Mouse (Mus musculus): Measurements from ENCODE around the gene Olfr672.
"Not testable (repeated sequence)": the region's sequence is repeated elsewhere in the genome, so short reads cannot be mapped to it uniquely, and the experiment has no call there.

The Olfr672 gene

DNA sequence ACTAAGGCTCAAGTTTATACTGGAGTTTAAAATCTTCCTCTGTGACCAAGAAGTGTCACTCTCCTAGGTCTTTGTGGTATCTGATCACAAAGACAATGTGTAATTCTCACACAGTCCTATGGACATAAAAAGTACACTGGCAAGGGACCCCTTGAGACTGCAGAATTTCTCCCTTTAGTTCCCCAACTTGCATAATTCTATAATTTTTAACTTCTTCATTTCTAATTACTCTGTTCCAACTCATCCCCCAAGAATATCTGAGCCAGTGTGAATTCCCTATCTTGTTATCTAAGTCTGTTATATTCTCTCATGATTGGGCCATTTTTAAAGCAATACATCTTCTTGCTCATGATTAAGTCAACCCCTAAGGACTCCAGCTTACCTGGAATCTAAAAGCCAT, at the start of gene Olfr672:
Olfr672 (minus strand) TSS at position 101 of the 400 bp plus-strand sequence.
- in situ Hi-C loops (cut with MboI, MseI): no loop called here

DNA sequence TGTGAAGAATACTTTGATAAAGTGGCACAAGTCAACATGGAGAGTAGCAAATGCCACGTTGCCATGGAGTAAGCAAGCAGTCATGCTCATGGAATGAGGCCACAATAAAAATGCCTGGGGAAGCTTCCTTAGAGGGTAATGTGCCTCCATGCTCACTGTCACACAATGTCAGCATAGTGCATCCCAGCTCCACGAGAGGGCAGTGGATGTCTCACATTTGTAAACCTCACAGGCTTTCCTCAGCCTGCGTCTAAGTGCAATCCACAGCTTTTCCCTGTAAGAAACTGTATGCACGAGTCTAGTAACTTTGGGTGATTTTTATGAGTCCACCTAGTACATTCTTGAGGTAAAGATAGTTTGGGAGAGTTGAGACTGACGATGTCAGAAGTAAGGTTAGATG, 32.0 kb upstream of the Olfr672 start:
- in situ Hi-C loops (cut with MboI, MseI): loop anchor here (5.0 kb wide), 1 partner anchor 483 kb away; no protein-coding TSS in a partner anchor

DNA sequence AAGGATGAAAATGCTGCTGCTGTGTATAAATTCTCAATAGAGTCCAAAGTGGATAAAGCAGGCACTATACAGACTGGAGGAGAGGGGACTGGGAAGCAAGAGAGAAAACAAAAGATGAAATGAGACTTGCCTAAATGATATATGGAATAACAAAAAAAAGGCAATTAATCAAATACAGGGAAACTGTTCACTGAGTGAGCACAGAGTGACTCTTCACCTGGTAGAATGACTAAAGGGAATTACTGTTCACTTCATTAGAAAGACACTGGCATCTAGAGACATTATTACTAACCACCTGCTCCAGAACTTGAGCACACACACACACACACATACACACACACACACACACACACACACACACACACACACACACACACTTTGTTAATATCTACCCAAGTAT, 30.6 kb upstream of the Olfr672 start, which contains the start of gene Olfr676:
Olfr676 (plus strand) TSS at position 301 of the 400 bp plus-strand sequence.
- in situ Hi-C loops (cut with MboI, MseI): loop anchor here (5.0 kb wide), 1 partner anchor 485 kb away; no protein-coding TSS in a partner anchor

DNA sequence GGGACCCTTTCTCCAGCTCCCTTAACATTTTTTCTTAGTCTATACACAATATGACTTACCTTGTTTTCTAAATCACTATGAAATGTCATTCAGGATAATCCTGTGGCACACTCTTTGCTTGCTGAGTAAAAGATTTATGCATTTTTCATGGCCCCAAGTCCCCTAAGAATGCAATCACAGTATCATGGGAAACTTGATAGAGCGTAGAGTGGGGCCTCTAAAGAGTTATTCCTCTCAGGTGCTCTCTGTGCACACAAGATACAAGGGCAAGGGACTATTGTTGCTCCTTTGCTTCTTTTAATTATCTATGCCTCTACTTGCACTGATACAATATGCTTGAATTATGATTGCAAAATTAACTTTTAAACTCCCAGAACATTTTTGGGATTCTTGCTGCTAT, 26.5 kb upstream of the Olfr672 start, which contains the start of gene Olfr675:
Olfr675 (minus strand) TSS at position 101 of the 400 bp plus-strand sequence.
- in situ Hi-C loops (cut with MboI, MseI): no loop called here

DNA sequence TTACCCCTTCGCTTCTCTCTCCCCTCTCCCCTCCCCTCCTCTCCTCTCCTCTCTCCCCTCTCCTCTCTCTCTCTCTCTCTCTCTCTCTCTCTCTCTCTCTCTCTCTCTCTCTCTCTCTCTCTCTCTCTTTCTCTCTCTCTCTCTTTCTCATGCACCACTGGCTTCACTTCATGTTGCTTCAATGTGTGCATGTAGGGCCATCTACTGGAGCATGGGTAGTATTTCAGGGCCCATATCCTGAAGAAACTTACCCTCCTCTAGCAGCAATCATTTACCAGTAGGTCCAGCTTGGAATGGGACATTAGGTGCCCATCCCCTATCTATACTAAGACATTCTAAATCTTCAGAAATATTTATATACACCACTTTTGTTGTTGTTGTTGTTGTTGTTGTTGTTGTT, 20.7 kb upstream of the Olfr672 start:
- in situ Hi-C loops (cut with MboI, MseI): no loop called here

DNA sequence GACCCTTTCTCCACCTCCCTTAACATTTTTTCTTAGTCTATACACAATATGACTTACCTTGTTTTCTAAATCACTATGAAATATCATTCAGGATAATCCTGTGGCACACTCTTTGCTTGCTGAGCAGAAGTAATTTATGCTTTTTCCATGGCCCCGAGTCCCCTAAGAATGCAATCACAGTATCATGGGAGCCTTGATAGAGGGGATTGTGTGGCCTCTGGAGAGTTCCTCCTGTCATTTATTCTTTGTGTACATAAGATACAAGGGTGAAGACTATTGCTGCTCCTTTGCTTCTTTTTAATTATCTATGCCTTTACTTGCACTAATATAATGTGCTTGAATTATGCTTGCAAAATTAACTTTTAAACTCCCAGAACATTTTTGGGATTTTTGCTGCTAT, 22.8 kb downstream of the Olfr672 start, which contains the start of gene Olfr671:
Olfr671 (minus strand) TSS at position 101 of the 400 bp plus-strand sequence.
- in situ Hi-C loops (cut with MboI, MseI): no loop called here

DNA sequence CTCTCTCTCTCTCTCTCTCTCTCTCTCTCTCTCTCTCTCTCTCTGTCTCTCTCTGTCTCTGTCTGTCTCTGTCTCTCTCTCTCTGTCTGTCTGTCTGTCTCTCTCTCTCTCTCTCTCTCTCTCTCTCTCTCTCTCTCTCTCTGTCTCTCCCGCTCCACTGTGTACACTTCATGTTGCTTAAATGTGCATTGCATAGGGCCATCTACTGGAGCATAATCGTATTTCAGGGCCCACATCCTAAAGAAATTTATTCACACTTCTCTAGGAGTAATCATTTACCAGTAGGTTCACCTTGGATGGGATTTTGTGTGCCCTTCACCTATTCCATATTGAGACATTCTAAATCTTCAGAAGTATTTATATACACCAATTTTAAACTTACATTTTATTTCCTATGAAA, 29.3 kb downstream of the Olfr672 start:
- in situ Hi-C loops (cut with MboI, MseI): not testable (repeated sequence)

DNA sequence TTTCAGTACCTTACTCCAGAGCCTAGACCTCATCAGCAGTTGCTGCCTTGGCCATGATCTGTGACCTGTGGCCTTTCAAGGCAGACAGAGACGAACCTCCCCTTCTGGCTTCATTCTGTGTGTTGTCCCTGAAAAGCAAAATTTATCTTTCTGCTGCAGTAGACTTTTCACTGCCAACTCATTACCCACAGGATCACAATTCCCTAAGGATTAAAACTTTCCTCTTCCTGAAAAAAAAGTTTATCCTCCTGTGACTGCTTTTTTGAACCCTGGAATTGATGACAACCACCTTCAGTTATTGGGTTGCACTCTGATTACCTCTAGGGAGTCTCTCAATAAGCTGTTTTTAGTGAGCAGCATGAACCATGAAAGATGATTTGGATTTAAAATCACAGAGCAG, 39.3 kb downstream of the Olfr672 start, which contains the start of gene Olfr670:
Olfr670 (minus strand) TSS at position 101 of the 400 bp plus-strand sequence.
- in situ Hi-C loops (cut with MboI, MseI): no loop called here

DNA sequence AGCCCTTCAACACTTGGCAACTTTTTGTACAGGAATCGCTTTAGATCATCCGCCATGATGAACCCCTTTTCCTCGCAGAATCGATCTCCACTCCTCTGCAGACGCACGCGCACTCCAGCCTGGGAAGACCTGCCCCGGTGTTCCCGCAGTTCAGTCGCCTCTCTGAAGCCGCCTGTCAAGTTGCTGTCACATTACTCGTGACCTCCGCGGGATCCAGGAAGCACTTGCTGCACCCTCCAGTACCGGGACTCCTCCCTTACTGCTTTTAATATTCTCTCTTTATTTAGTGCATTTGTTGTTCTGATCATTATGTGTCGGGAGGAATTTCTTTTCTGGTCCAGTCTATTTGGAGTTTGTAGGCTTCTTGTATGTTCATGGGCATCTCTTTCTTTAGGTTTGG, 51.6 kb downstream of the Olfr672 start:
- in situ Hi-C loops (cut with MboI, MseI): not testable (repeated sequence)
